Mouse (Mus musculus): ENCODE results near the gene Cebpa. TPM values are rescaled to one million over a fixed set of nuclear protein-coding genes. Genes with fewer than 3 reads are reported as not detected.

The Cebpa gene
- 0.43 and 0.54 TPM in 2 replicates for polyA plus RNA-seq (2016; fragmentation: Nextera tagmentation; extraction: Ambion mirVana)

DNA sequence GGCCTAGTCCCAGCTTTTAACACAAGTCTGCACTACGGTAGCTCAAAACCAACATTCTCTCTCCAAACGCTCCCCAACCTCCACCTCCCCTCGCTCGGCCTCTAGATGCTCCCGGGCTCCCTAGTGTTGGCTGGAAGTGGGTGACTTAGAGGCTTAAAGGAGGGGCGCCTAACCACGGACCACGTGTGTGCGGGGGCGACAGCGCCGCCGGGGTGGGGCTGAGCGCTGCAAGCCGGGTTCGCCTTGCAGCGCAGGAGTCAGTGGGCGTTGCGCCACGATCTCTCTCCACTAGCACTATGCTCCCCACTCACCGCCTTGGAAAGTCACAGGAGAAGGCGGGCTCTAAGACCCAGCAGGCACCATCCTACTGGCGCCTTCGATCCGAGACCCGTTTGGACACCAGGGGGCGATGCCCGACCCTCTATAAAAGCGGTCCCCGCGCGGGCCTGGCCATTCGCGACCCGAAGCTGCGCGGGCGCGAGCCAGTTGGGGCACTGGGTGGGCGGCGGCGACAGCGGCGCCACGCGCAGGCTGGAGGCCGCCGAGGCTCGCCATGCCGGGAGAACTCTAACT, at the start of gene Cebpa:
Gene Cebpa (plus strand): TSS at position 453 of the 573 bp plus-strand sequence.
- Histone ChIP-seq H3K4me3 (peak within 1 kb of the TSS; percentile 67), H3K9me3 (no peaks in the 10 kb centered on the region), H3K27me3 (ENCODE audit: insufficient read depth, poor library complexity, severe bottlenecking) (peaks cover 92% of the 10 kb centered on the region), H3K4me1 (replicated peaks) (peaks cover 35% of the 10 kb centered on the region), H3K27ac (peak within 1 kb of the TSS; percentile 84), H3K36me3 (no peaks in the 10 kb centered on the region)
- WGBS: under 1% methylated on average over 50 of the region's 50 CpGs
- peak; percentile 94 for DNase-seq (ENCODE audit: low spot score)

DNA sequence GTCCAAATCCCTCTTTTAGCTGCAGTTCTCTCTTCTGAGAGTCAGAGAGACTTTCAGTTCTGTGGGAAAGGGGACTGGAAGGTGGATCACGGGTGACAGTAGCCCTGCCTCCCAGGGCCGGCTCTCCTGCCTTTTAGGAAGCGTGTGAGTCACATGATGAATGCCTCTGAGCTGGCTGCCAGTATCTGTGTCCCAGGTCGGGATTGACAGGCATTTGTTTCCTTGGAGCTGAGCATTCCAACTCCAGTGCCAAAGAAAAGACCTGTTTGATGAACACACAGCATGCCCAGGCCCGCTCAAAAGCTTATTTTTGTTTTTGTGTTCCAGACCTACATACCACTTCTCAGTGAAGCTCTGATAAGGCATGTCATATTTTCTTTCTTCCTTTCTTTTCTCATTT, 42.4 kb upstream of the Cebpa start:
- Histone ChIP-seq H3K4me3 (no peak overlapping the region), H3K4me1 (replicated peaks) (peaks cover 9% of the 10 kb centered on the region), H3K9me3 (no peaks in the 10 kb centered on the region), H3K36me3 (no peaks in the 10 kb centered on the region), H3K27ac (no peak overlapping the region), H3K27me3 (ENCODE audit: insufficient read depth, poor library complexity, severe bottlenecking) (no peaks in the 10 kb centered on the region)
- no peak for DNase-seq (ENCODE audit: low spot score)
- WGBS: 45% methylated on average over 5 of the region's 5 CpGs

DNA sequence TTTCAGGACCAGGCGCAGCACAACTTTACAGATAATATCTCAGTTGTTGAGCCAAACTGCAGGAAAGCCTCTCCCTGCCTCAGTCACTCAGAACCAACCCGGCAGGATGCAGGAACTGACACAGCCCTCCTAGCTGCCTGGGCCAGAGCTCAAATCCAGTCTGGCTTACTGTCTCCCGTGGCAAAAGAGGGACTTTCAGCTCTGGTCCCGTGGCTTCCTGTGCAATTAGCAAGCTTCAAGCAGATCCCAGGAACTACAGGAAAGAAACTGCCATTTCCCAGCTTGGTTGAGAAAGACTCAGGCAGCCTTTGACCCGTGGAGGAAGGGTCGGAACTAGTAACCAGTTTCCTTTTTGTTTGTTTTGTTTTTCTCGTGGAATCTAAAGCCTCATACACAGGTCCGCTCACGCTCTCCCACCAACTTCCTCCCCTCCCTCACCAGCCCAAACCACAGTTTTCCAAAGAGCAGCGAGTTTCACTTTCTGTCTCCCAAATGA, 38.2 kb upstream of the Cebpa start:
- WGBS: 46% methylated on average over 10 of the region's 10 CpGs
- Histone ChIP-seq H3K36me3 (no peaks in the 10 kb centered on the region), H3K9me3 (no peaks in the 10 kb centered on the region), H3K27me3 (ENCODE audit: insufficient read depth, poor library complexity, severe bottlenecking) (peaks cover 16% of the 10 kb centered on the region; the same call in 1 of the 2 replicates), H3K4me1 (replicated peaks) (peaks cover 12% of the 10 kb centered on the region), H3K27ac (no peak overlapping the region; the same call in 1 of the 2 replicates), H3K4me3 (no peak overlapping the region)
- DNase-seq (ENCODE audit: low spot score): no peak

DNA sequence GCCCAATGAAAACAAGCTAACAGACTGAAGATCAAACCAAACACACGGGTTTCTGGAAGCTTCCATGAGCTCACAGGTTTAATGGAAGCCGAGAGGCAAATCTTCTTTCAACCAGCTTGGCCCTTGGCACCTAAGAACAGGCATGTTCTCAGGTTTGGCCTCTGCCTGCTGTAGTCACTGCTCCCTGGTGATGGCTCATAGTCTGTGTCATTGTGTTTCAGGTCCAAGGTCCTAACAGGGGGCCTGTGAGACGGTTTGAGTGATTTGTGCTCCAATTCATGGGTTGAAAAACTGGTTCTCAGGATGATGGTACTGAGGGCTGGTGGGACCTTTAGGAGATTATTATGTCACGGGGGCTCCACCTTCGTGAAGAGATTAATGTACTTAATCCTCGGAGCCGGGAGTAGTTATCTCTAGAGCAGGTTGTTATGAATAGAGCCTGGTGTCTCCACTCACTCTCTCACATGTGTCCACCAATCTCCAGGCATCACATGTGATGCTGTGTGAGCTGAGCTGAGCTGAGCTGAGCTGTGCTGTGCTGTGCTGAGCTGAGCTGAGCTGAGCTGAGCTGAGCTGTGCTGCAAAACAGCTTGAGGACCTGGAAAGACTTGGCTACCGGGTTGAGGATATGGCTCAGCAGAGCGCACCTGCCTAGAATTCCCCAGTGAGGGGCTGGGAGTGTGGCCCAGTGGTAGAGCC, 37.5 kb upstream of the Cebpa start:
- Histone ChIP-seq H3K4me1 (replicated peaks) (peaks cover 18% of the 10 kb centered on the region), H3K27ac (no peak overlapping the region), H3K4me3 (no peak overlapping the region), H3K27me3 (ENCODE audit: insufficient read depth, poor library complexity, severe bottlenecking) (peaks cover 20% of the 10 kb centered on the region; the same call in 1 of the 2 replicates), H3K36me3 (no peaks in the 10 kb centered on the region), H3K9me3 (no peaks in the 10 kb centered on the region)
- DNase-seq (ENCODE audit: low spot score): no peak
- WGBS: 83% methylated on average over 9 of the region's 9 CpGs

DNA sequence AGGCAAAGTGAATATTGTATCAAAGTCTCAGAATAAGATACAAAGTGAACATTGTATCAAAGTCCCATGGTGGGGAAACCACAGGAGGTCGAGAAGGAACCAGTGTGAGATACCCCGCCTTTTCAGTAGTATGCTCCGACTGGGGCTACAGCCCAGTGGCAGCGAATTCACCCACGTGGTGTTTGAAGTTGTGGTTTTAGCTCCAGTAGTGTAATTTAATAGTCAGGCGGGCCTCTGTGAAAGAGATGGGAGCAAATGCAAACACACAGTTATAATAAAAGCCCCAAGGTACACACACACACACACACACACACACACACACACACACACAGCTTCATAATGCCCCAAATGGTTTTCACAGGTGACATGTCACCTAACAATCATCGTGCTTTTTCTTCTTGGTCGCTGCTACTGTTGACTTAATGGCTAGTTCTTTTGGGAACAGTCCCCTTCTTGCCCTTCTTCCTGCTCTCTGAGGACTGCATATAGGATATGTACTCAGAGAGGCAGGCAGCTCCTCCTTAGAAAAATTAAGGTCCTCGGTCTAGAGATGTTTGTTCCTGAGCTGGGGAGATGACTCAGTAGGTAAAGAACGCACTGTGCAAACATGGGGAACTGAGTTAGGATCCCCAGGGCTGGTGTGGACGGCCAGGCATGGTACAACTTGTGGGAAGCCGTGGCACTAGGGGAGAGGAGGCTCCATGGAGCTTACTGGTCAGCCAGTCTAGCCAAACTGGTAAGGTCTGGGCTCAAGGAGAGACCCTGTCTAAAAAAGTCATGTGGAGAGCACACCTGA, 34.3 kb upstream of the Cebpa start:
- Histone ChIP-seq H3K4me3 (no peak overlapping the region), H3K9me3 (no peaks in the 10 kb centered on the region), H3K4me1 (replicated peaks) (peaks cover 19% of the 10 kb centered on the region), H3K27ac (no peak overlapping the region), H3K27me3 (ENCODE audit: insufficient read depth, poor library complexity, severe bottlenecking) (peaks cover 25% of the 10 kb centered on the region), H3K36me3 (no peaks in the 10 kb centered on the region)
- no peak for DNase-seq (ENCODE audit: low spot score)
- WGBS: 74% methylated on average over 12 of the region's 12 CpGs

DNA sequence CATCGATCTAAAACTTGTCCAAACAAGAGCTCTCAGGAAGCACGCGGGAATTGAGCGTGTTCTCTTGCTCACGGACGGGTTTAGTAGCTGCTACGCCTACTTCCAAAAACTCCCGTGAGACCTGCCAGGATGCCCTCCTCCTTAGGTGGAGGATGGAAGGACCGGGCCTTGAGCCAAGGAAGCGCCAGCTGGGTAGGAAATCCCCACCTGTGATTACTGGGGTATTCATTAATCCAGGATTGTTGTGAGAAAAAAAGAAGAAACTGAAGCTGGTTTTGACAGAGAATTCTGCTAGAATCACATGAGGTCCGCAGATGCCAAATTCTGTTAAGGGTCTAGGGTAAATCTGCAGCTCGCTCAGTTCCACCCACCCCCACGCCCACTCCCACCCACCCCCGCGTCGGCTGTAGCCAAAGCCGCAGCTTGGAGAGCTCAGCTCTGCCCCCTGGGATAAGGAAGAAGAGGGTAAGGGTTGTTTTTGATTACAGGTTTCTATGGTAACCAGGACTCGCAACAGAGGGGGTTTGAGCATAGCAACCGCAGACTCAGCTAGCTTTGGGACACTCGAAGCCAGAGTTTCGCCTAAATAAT, 32.7 kb upstream of the Cebpa start:
- H3K36me3 ChIP-seq: no peaks in the 10 kb centered on the region
- WGBS: 3% methylated on average over 21 of the region's 21 CpGs
- H3K4me3 ChIP-seq: peak overlapping the region; percentile 40
- no peaks in the 10 kb centered on the region for H3K9me3 ChIP-seq
- no peak overlapping the region for H3K27ac ChIP-seq
- peak; percentile 52 for DNase-seq (ENCODE audit: low spot score)
- peaks cover 14% of the 10 kb centered on the region for H3K4me1 ChIP-seq (replicated peaks)
- peaks cover 25% of the 10 kb centered on the region for H3K27me3 ChIP-seq (ENCODE audit: insufficient read depth, poor library complexity, severe bottlenecking)

DNA sequence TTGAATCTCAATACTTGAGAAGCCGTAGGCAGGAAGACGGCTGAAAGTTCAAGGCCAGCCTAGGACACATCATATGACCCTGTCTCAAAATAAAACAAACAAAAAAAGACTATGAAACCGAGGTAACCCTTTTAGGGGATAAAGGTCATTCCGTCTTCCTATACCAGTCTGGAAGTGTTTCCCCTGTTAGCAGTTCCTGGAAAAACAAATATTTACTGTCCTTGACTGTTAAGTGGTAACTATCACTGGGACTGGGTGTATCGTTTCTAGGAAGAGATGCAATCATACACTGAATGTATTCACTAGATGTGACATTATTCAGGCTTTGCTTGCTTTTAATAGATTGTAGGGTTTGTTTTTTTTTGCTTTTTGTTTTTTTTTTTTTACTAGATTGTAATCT, 28.5 kb upstream of the Cebpa start:
- Histone ChIP-seq H3K27ac (no peak overlapping the region), H3K4me1 (replicated peaks) (peaks cover 13% of the 10 kb centered on the region), H3K4me3 (no peak overlapping the region), H3K27me3 (ENCODE audit: insufficient read depth, poor library complexity, severe bottlenecking) (peaks cover 12% of the 10 kb centered on the region), H3K36me3 (no peaks in the 10 kb centered on the region), H3K9me3 (no peaks in the 10 kb centered on the region)
- no peak for DNase-seq (ENCODE audit: low spot score)
- WGBS: 82% methylated on average over 5 of the region's 5 CpGs

DNA sequence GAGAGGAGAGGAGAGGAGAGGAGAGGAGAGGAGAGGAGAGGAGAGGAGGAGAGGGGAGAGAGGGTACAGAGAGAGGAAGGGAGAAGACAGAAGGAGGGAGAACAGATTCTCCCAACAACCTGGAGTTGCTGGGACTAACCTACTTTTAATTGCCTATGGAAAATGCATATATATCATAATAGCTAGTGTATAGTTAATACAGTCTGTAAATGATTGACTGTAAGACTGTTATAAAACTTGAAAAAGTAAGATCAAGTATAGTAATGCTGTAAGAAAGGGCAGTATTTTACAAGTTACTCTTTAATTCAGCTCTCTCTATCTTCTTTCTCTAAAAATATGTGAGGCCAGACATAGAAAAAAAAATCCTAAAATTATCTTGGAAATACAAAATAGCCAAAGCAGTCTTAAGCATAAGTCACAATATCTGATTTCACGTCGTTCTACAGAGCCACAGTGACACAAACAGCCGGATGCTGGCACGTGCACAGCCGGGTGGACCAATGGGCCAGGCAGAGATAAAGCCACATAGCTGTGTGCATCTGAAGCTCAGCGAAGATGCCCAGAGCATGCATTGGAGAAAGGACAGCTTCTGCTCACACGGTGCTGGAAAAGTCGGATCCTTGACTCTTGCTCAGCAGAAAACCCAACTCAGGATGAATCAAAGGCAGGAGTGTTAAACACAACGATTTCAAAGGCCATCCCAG, 24.0 kb upstream of the Cebpa start:
- H3K9me3 ChIP-seq: no peaks in the 10 kb centered on the region
- no peak for DNase-seq (ENCODE audit: low spot score)
- H3K4me1 ChIP-seq (replicated peaks): 0 out of 2 replicates have a peak, but pooled peaks cover 3% of the 10 kb centered on the region
- H3K4me3 ChIP-seq: no peak overlapping the region
- no peaks in the 10 kb centered on the region for H3K27me3 ChIP-seq (ENCODE audit: insufficient read depth, poor library complexity, severe bottlenecking)
- H3K36me3 ChIP-seq: no peaks in the 10 kb centered on the region
- 81% methylated on average over 9 of the region's 9 CpGs for WGBS
- H3K27ac ChIP-seq: no peak overlapping the region

DNA sequence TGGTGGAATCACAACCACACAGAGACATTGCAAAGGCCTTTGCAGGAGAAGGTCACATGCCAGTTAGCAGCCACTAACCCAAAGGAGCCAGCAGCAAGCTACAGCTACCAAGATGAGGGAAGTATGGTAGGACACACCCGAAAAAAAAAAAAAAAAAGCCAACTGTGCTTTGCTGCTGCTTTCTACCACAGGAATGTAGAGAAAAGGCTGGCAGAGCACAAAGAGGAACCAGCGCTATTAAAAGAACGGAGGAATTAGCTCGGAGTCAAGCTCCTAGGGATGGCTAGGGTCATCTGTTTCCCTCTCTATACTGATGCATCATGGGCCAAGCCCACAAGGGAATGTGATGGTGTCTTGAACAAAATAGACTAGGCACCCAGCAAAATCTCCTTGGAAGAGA, 20.3 kb upstream of the Cebpa start:
- no peak overlapping the region for H3K4me3 ChIP-seq
- no peak overlapping the region for H3K27ac ChIP-seq
- DNase-seq (ENCODE audit: low spot score): no peak
- H3K9me3 ChIP-seq: no peaks in the 10 kb centered on the region
- H3K36me3 ChIP-seq: no peaks in the 10 kb centered on the region
- H3K27me3 ChIP-seq (ENCODE audit: insufficient read depth, poor library complexity, severe bottlenecking): no peaks in the 10 kb centered on the region
- H3K4me1 ChIP-seq (replicated peaks): no peaks in the 10 kb centered on the region
- 81% methylated on average over 4 of the region's 4 CpGs for WGBS

DNA sequence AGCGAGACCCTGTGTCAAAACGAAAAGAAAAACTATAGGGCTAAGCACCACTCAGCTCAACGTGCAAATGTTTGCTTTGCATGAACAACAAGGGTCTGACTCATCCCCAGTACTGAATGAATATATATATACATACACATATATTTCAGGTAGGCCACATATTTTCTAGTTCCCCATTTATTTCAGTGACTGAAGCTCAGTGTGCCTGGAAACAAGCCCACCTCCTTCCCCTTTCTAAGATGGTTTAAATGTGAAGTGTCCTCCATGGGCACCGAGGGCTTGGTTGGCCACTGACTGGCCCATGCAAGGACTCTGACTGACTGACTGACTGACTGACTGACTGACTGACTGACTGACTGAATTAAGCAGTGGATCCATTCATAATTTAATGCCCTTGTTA, 19.6 kb upstream of the Cebpa start:
- no peaks in the 10 kb centered on the region for H3K36me3 ChIP-seq
- no peak overlapping the region for H3K27ac ChIP-seq
- H3K4me1 ChIP-seq (replicated peaks): no peaks in the 10 kb centered on the region
- 93% methylated on average over 4 of the region's 4 CpGs for WGBS
- H3K9me3 ChIP-seq: no peaks in the 10 kb centered on the region
- DNase-seq (ENCODE audit: low spot score): no peak
- H3K4me3 ChIP-seq: no peak overlapping the region
- H3K27me3 ChIP-seq (ENCODE audit: insufficient read depth, poor library complexity, severe bottlenecking): no peaks in the 10 kb centered on the region

DNA sequence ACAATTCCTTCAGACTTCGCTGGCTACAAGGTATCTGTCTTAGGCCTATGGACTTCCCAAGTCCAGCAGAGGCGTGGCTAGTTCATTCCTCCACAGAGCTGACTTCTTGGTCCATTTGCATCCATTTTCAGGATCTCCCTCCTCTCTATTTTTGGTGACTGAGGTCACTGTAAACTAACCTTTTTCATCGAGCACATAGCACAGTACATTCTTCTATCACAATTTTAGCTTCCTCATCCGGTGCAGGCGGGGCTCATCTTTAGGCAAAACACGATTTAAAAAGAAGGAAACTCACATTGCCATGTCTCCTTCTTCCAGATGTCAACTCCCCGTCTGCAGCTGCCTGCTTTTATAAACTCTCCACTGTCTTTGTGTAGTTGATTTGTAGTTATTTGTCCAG, 12.5 kb upstream of the Cebpa start:
- DNase-seq (ENCODE audit: low spot score): no peak
- Histone ChIP-seq H3K9me3 (0 out of 2 replicates have a peak, but pooled peaks cover 3% of the 10 kb centered on the region), H3K4me1 (replicated peaks) (peaks cover 8% of the 10 kb centered on the region), H3K4me3 (no peak overlapping the region), H3K27me3 (ENCODE audit: insufficient read depth, poor library complexity, severe bottlenecking) (no peaks in the 10 kb centered on the region; the same call in 1 of the 2 replicates), H3K27ac (no peak overlapping the region), H3K36me3 (no peaks in the 10 kb centered on the region)
- WGBS: 81% methylated on average over 7 of the region's 7 CpGs

DNA sequence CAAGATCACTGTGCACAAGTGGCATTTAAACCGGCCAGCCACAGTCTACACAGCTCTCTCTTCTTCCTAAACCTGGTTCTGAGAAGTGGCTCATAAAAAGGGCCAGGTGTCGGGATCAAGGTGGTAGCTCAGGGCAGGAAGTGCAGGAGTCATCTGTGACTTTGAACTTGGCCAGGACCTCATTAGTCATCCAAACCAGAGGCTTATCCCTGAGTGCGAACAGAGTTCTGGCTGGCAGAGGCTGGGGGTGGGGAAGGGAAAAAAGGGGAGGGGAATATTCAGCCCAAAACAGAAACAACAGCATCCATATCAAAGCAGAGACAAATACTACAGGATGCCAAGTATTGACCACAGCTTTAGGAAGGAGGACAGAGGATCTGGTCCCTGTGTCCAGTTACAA, 11.5 kb upstream of the Cebpa start:
- H3K27ac ChIP-seq: no peak overlapping the region
- H3K4me3 ChIP-seq: no peak overlapping the region
- 40% methylated on average over 3 of the region's 3 CpGs for WGBS
- peaks cover 8% of the 10 kb centered on the region for H3K4me1 ChIP-seq (replicated peaks)
- DNase-seq (ENCODE audit: low spot score): no peak
- H3K36me3 ChIP-seq: no peaks in the 10 kb centered on the region
- no peaks in the 10 kb centered on the region; the same call in 1 of the 2 replicates for H3K27me3 ChIP-seq (ENCODE audit: insufficient read depth, poor library complexity, severe bottlenecking)
- 0 out of 2 replicates have a peak, but pooled peaks cover 4% of the 10 kb centered on the region for H3K9me3 ChIP-seq
